In genomic region chr12:52382832-52383580, GRCm38 (mm10) we compare ENCODE assay signal across 7 mouse cellular contexts.
DNase-seq lines count a peak whose midpoint lies in the region; ATAC-seq lines count a peak whose summit lies in the region.

No protein-coding gene starts in this region.

- 0 out of 2 replicates have a peak overlapping the region, but pooled peaks have one; percentile 11 for H3K4me3 ChIP-seq in midbrain, embryonic 10.5 days
- H3K4me3 ChIP-seq in midbrain, embryonic 14.5 days (replicated peaks; ENCODE audit: low read depth, low read length): no peak overlapping the region
- no peak overlapping the region for H3K4me3 ChIP-seq in embryonic facial prominence, embryonic 15.5 days (replicated peaks)
- no peak overlapping the region for H3K4me3 ChIP-seq in limb, embryonic 11.5 days (ENCODE audit: low read depth, low read length)
- H3K4me3 ChIP-seq in stomach, embryonic 16.5 days (replicated peaks; ENCODE audit: low read length): no peak overlapping the region

- H3K4me2 ChIP-seq in midbrain, embryonic 14.5 days (ENCODE audit: low read length): no peak overlapping the region
- no peak overlapping the region for H3K4me2 ChIP-seq in embryonic facial prominence, embryonic 15.5 days (replicated peaks)
- H3K4me2 ChIP-seq in limb, embryonic 11.5 days (ENCODE audit: low read depth, severe bottlenecking): 0 out of 2 replicates have a peak overlapping the region, but pooled peaks have one; percentile 17
- H3K4me2 ChIP-seq in stomach, embryonic 16.5 days (ENCODE audit: low read depth, low read length): 0 out of 2 replicates have a peak overlapping the region, but pooled peaks have one; percentile 12

- no peaks in the 10 kb centered on the region for H3K9me3 ChIP-seq in midbrain, embryonic 10.5 days (replicated peaks)
- no peaks in the 10 kb centered on the region for H3K9me3 ChIP-seq in midbrain, embryonic 14.5 days (ENCODE audit: control insufficient read depth, low read length)
- H3K9me3 ChIP-seq in embryonic facial prominence, embryonic 15.5 days (replicated peaks): no peaks in the 10 kb centered on the region
- H3K9me3 ChIP-seq in limb, embryonic 11.5 days (ENCODE audit: control insufficient read depth, low read length): no peaks in the 10 kb centered on the region
- H3K9me3 ChIP-seq in stomach, embryonic 16.5 days (replicated peaks; ENCODE audit: control insufficient read depth, low read length): no peaks in the 10 kb centered on the region

- DNase-seq in midbrain, embryonic 10.5 days (ENCODE audit: low spot score): no peak
- no peak for DNase-seq in midbrain, embryonic 14.5 days
- no peak for DNase-seq in limb, embryonic 11.5 days (ENCODE audit: low spot score)
- DNase-seq in cerebellum, adult 9-10 months: no peak
- DNase-seq in layer of hippocampus, postnatal 36 days: no peak

- H3K4me1 ChIP-seq in midbrain, embryonic 10.5 days: peaks cover 28% of the 10 kb centered on the region
- peaks cover 22% of the 10 kb centered on the region for H3K4me1 ChIP-seq in midbrain, embryonic 14.5 days (ENCODE audit: control insufficient read depth, insufficient read depth, low read length)
- H3K4me1 ChIP-seq in embryonic facial prominence, embryonic 15.5 days: peaks cover 29% of the 10 kb centered on the region
- H3K4me1 ChIP-seq in limb, embryonic 11.5 days (ENCODE audit: control insufficient read depth, insufficient read depth, low read length): peaks cover 21% of the 10 kb centered on the region
- peaks cover 26% of the 10 kb centered on the region for H3K4me1 ChIP-seq in stomach, embryonic 16.5 days (ENCODE audit: control insufficient read depth, insufficient read depth, low read length)

- H3K27ac ChIP-seq in midbrain, embryonic 10.5 days (replicated peaks): peak overlapping the region; percentile 71
- H3K27ac ChIP-seq in midbrain, embryonic 14.5 days (replicated peaks; ENCODE audit: low read depth, low read length): no peak overlapping the region
- H3K27ac ChIP-seq in embryonic facial prominence, embryonic 15.5 days (replicated peaks): 0 out of 2 replicates have a peak overlapping the region, but pooled peaks have one; percentile 25
- no peak overlapping the region for H3K27ac ChIP-seq in limb, embryonic 11.5 days (replicated peaks; ENCODE audit: low read depth, low read length)
- no peak overlapping the region for H3K27ac ChIP-seq in stomach, embryonic 16.5 days (ENCODE audit: low read length)

- H3K27me3 ChIP-seq in midbrain, embryonic 10.5 days (ENCODE audit: low read depth, poor library complexity, severe bottlenecking): 0 out of 2 replicates have a peak, but pooled peaks cover 5% of the 10 kb centered on the region
- no peaks in the 10 kb centered on the region for H3K27me3 ChIP-seq in midbrain, embryonic 14.5 days (ENCODE audit: control insufficient read depth, insufficient read depth, low read length)
- no peaks in the 10 kb centered on the region for H3K27me3 ChIP-seq in embryonic facial prominence, embryonic 15.5 days
- H3K27me3 ChIP-seq in limb, embryonic 11.5 days (ENCODE audit: control insufficient read depth, insufficient read depth, low read length): no peaks in the 10 kb centered on the region
- no peaks in the 10 kb centered on the region for H3K27me3 ChIP-seq in stomach, embryonic 16.5 days (ENCODE audit: control insufficient read depth, insufficient read depth, low read length)

- no peak overlapping the region for H3K9ac ChIP-seq in midbrain, embryonic 14.5 days (replicated peaks; ENCODE audit: low read length)
- no peak overlapping the region for H3K9ac ChIP-seq in embryonic facial prominence, embryonic 15.5 days
- H3K9ac ChIP-seq in limb, embryonic 11.5 days (ENCODE audit: low read length): no peak overlapping the region
- H3K9ac ChIP-seq in stomach, embryonic 16.5 days (ENCODE audit: low read length): no peak overlapping the region

- no peak for ATAC-seq in midbrain, embryonic 14.5 days (ENCODE audit: low FRiP score, low TSS enrichment)
- ATAC-seq in embryonic facial prominence, embryonic 15.5 days (ENCODE audit: insufficient number of reproducible peaks, low FRiP score, low TSS enrichment, low read depth): no peak
- no peak; the same call in 1 of the 2 replicates for ATAC-seq in limb, embryonic 11.5 days (ENCODE audit: insufficient number of reproducible peaks, low FRiP score, low TSS enrichment, low read depth)
- peak; percentile 53; the same call in 1 of the 2 replicates for ATAC-seq in stomach, embryonic 16.5 days (ENCODE audit: insufficient read depth, low FRiP score)

- no peaks in the 10 kb centered on the region for H3K36me3 ChIP-seq in midbrain, embryonic 10.5 days
- no peaks in the 10 kb centered on the region for H3K36me3 ChIP-seq in midbrain, embryonic 14.5 days (ENCODE audit: control insufficient read depth, insufficient read depth, low read length)
- no peaks in the 10 kb centered on the region for H3K36me3 ChIP-seq in embryonic facial prominence, embryonic 15.5 days
- H3K36me3 ChIP-seq in limb, embryonic 11.5 days (ENCODE audit: control insufficient read depth, insufficient read depth, low read length): no peaks in the 10 kb centered on the region
- H3K36me3 ChIP-seq in stomach, embryonic 16.5 days (ENCODE audit: control insufficient read depth, insufficient read depth, low read length): no peaks in the 10 kb centered on the region

- 8% methylated on average over 7 of the region's 7 CpGs for WGBS in midbrain, embryonic 10.5 days
- WGBS in midbrain, embryonic 14.5 days: 16% methylated on average over 7 of the region's 7 CpGs
- WGBS in embryonic facial prominence, embryonic 15.5 days: 7% methylated on average over 7 of the region's 7 CpGs
- WGBS in limb, embryonic 11.5 days: 4% methylated on average over 7 of the region's 7 CpGs
- WGBS in stomach, embryonic 16.5 days: 21% methylated on average over 7 of the region's 7 CpGs

Comparison
In these comparisons a context has a peak if more than half of its experiments do, and no peak if none do; other contexts are left out.
1. H3K27ac ChIP-seq: peak in midbrain, embryonic 10.5 days (single experiment) and embryonic facial prominence, embryonic 15.5 days (single experiment); none in midbrain, embryonic 14.5 days (single experiment), limb, embryonic 11.5 days (single experiment) and stomach, embryonic 16.5 days (single experiment).
2. H3K4me2 ChIP-seq: peak in limb, embryonic 11.5 days (single experiment) and stomach, embryonic 16.5 days (single experiment); none in midbrain, embryonic 14.5 days (single experiment) and embryonic facial prominence, embryonic 15.5 days (single experiment).